Mouse (Mus musculus) mature B cell (primary cell): Measurements from ENCODE around the gene Hipk1.
"Not testable (repeated sequence)": the region's sequence is repeated elsewhere in the genome, so short reads cannot be mapped to it uniquely, and the experiment has no call there.

Experiments used
- in situ Hi-C: fragments of 300-500 bp; cut with MboI; formaldehyde crosslinking; loops from 2 replicates; pipeline ENCODE4 v1.14.3; 2019

Gene Hipk1

GRCm38 (mm10) chr3:103792566-103792965, 1.2 kb upstream of the Hipk1 start:
- in situ Hi-C loops: no loop called here

DNA sequence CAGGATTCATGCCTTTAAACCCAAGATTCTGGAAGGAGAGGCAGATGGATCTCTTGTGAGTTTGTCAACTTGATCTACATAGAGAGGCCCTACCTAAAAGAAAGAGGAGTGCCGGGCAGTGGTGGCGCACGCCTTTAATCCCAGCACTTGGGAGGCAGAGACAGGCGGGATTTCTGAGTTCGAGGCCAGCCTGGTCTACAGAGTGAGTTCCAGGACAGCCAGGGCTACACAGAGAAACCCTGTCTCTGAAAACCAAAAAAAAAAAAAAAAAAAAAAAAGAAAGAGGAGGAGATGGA, 696 bp upstream of the Hipk1 start:
- in situ Hi-C loops: not testable (repeated sequence)

DNA sequence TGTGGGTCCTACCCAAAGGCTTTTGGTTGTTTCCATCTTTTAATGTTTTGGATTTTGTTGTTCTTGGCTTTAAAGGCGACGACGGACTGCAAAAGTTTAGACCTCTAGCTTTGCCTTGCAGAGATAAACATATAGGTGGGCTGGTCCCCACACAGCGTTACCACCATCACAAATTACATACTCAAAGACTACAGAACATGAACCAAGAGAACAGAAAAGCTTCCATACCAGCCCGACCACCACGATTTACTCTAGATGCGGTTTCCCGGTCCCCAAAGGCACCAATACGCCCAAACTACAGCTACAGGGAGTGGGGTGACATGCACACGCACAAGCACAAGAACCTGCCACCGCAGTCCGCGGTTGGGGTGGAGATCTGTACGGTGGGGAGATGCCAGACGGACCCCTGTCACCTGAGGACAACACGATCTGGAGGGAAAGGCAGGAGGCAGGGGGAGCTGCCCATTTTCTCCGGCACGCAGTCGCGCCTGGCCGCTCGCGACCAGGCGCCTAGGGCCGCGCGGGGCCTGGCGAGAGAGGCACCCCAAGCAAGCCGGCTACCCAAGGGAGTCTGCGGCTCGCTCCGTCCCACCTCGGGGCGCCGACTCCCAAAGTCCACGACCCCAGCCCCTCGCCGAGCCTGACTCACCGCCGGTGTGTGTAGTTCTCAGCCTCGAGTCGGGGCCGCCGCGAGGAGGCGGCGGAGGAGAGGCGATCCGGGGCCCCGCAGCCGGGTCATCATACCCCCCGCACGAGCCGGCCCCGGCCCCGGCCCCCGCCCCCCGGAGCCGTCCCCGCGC, 817 bp downstream of the Hipk1 start:
- in situ Hi-C loops: no loop called here

DNA sequence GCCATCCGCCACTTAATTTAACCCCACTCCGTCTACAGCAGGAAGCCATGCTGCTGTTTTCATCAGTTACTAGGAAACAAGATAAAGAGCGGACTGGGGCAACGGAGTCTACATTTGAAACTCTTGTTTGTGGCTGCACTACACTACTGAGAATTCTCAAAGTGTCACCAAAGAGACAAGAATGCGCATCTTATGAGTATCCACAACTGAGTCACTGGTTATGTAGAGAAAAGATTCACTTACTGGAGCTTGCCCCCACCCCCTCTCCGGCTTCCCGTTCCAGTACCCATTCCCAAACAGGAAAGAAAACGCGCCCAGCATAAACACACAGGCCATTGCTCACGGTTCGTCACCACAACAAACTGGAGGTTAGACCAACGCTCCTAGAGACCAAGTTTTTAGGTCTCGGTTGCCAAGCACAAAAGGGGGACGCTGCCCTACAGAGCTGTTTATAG, 1.4 kb downstream of the Hipk1 start:
- in situ Hi-C loops: no loop called here

DNA sequence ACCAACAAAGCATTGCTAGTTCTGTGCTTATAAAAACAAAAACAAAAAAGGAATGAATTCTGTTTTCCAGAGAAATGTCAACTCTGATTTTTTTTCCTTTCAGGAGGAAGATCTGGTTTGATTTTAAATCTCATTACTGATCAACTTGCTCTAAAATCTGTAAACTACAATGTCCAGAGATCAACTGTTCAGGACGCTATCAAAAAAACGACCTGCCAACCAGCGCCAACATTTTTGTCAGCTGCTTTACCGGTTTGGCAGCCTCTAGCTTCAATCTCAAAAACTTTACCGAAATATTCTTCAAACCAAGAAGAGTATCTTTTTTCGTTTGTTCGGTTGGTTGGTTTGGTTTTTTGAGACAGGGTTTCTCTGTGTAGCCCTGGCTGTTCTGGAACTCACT, 2.3 kb downstream of the Hipk1 start:
- in situ Hi-C loops: no loop called here

DNA sequence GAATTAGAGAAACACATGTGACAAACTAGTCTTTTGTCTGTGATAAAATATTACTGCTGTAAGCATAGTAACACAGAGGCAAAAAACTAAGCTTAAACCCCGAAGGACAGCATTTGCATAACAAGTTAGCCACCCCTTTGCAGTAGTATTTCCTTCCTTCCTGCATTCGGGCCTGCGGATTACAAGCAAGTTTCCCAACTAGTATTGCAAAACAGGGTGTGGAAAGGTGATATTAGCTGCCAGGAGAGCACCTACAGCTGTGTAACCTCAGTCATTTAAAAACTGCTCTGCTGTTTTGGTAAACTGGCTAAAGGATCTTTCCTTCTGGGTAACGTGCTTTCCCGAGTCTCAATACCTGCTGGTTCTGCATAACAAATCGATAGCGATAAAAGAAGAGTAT, 4.1 kb downstream of the Hipk1 start:
- in situ Hi-C loops: no loop called here

- in situ Hi-C loops: no loop called here
Observed at GRCm38 (mm10) chr3:103782844-103783609, 8.3 kb downstream of the Hipk1 start.

DNA sequence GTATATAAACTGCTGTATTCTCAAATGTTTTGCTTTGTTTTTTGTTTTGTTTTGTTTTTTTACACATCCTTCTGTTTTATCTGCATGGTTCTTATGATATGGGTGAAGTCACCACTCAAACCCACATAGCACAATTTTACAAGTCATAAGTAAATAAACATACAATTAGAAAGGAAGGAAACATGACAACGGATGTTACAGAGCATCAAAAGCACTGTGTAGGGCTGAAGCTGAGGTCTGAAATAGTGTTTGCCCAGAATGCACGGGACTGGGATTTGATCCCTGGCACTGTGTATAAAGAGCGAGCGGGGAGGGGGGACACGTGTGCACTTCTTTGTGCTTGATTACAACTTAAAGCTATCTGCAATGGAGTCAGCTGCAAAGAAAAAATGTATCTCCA, 10.6 kb downstream of the Hipk1 start:
- in situ Hi-C loops: no loop called here

DNA sequence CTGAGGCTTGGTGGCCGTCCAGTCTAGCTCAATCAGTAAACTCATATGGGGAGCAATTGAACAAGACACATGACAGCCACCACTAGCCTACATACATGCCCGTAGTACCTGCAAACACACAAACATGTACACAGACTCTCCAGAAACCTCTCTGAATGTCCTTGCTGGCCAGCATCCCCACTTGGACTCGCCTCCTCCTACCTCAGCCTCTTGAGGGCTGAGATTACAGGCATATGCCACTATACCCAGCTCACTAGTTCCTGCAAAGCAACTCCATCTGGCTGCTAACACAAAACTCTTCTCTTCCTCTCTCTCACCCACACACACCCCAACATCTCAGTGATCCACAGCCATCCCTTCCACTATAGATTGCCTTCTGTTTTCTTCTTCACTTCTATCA, 11.1 kb downstream of the Hipk1 start:
- in situ Hi-C loops: no loop called here

- in situ Hi-C loops: no loop called here
Observed at GRCm38 (mm10) chr3:103779183-103779582, 12.2 kb downstream of the Hipk1 start.

GRCm38 (mm10) chr3:103778660-103779059, 12.7 kb downstream of the Hipk1 start:
- in situ Hi-C loops: no loop called here

- in situ Hi-C loops: no loop called here
Observed at GRCm38 (mm10) chr3:103777940-103778339, 13.4 kb downstream of the Hipk1 start.

GRCm38 (mm10) chr3:103774009-103774408, 17.4 kb downstream of the Hipk1 start:
- in situ Hi-C loops: no loop called here

DNA sequence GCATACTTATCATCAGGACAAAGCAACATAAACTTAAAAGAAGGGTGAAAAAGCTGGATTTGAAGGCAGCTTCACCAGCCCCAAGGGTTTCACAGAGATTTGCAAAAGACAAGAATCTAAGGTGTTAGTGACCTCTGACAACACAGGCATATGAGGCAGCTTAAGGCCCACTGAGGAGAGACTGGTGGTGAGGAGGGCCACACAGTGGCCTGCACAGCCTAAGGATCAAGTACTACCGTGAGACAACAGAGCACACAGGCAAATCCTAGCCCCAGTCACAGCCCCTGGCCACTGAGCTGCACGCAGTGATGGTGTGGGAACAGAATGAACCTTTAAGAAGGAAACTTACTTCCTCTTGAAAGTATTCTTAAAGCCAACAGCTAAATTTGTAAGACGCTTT, 17.9 kb downstream of the Hipk1 start:
- in situ Hi-C loops: no loop called here

DNA sequence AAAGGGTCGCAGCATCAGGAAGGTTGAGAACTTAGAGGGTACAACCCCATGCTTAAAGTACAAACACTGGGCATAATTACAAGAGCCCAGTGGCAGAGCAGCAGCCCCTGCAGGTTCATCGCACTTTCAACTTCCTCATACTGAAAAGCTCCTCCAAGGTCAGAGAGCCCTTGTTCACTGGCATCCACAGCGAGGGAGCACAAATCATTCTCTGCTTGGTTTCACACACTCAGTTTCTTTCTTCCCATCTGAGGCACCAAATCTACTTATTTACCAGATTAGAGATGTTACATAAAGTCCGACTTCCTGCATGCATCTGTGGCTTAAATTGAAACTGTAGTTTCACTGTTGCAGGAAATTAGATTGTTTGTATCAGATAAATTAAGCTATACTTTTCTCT, 18.5 kb downstream of the Hipk1 start:
- in situ Hi-C loops: no loop called here

DNA sequence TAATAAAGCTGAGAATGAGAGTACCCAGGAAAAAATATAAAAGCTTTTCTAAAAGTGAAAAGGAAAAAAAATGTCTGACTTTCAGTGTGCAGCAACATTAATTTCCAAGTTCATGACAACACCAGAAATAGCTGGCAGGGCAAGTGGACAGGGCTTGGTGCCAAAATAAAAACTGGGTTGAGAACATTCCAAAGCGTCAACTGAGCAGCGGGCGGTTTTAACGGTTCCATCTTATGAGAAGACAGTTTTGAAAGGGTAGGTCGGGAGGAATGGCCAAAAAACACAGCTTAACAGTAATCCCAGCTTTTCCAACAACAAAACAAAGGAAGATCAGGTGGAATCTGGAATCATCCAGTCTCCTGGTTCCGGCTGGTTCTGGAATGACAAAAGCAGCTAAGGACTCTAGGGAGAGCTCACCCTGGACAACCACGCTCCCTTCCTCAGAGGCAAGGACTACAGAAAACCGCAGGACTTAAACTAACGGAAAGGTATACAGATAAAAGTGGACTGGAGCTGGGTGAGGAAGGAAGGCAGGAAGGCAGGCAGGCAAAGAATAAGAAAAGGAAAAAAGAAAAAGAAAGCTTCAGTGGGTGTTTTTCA, 19.7 kb downstream of the Hipk1 start:
- in situ Hi-C loops: no loop called here

DNA sequence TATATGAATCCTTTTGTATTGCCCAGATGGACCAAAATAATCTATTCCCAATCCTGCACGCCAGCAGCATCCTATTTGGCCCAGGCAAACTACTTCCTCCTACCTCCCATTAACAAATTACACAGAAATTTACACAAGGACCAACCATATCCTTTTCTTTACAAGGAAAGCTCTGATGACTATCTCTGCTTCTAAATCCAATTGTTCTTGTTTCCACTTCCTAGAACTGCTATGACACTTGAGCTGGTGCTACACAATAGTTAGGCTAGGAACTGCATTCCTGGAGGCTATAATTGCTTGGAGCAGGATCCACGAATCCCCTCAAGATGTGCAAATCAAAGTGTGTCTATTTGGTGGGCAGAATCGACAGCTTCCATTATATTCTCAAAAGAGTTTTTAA, 24.6 kb downstream of the Hipk1 start:
- in situ Hi-C loops: no loop called here

- in situ Hi-C loops: no loop called here
Observed at GRCm38 (mm10) chr3:103759261-103759970, 31.9 kb downstream of the Hipk1 start.

- in situ Hi-C loops: no loop called here
Observed at GRCm38 (mm10) chr3:103758456-103758855, 32.9 kb downstream of the Hipk1 start.

DNA sequence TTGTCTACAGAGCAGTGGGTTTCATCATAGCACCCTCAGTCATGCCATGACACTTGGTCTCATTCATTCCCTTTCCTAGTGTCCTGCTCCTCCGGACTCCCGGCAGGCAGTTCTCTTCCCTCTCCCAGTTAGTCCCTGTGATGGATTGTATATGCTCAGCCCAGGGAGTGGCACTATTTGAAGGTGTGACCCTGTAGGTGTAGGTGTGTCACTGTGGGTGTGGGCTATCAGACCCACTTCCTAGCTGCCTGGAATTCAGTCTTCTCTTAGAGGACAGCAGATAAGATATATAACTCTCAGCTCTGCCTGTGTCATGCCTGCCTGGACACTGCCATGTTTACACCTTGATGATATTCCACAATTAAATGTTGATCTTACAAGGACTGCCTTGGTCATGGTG, 34.4 kb downstream of the Hipk1 start:
- in situ Hi-C loops: no loop called here

DNA sequence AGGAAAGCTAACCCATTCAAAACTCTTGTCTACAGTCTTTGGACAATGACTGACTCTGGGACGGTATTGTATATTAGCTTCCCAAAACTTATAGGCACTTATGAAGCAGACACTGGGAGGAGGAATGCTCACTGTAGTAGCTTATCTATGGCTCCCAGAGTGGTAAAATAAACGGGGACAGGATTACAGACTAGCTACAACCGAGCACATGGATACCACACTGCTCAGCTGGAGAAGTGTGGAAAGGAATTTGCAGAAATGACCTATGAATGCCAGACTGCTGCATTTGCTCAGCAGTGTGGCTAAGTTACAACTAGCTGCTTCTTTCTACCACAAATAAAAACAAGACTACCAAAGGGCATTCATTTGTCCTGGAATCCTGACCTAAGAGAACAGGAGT, 36.0 kb downstream of the Hipk1 start:
- in situ Hi-C loops: no loop called here

DNA sequence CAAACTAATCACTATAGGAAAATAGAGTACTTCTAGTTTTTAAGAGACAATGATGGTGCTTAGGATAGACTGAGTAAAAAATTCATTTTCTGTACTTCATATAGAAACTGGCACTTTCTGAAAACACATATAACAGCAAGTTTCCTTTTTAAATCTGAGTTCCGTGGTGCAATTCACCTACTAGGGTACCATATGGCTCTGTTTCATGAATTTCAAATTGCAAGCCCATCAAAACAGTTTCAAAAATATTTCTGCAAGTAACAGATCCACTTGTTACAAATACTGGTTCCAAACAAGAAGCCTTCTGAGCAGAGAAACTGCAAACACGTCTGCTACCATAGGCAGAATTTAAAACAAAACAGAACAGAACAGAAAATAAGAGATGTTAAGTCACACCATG, 39.8 kb downstream of the Hipk1 start:
- in situ Hi-C loops: no loop called here

DNA sequence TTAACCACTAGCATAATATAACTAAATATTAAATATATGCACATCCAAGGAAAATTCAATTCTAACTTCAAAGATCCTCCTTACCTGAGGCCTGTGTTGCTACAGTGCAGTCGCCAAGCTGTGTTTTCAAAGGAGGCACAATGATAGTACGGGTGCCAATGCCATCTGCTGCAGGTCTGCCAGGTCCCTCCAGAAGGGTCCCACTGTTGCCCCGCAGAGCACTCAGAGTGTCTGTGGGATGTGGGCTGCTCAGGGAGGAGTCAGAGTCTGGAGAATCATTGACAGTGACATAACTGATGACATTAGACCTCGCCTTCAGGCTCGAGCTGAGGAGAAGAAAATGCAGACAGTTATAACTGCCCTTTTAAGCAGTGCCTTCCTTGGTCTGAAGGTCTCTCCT, 44.7 kb downstream of the Hipk1 start:
- in situ Hi-C loops: no loop called here
